Comparison of ENCODE assay signal across 14 mouse cellular contexts in genomic region chr1:93079602-93080001, GRCm38 (mm10). TPM values are rescaled to one million over a fixed set of nuclear protein-coding genes. Genes with fewer than 3 reads are reported as not detected.
DNase-seq lines count a peak whose midpoint lies in the region; ATAC-seq lines count a peak whose summit lies in the region.
"Had no signal": no experiment of that assay in that cellular context is flagged by ENCODE, and none has a peak within 500 bp of the region (broad histone marks: within the 10 kb centered on the region; RNA-seq: fewer than 3 reads in every experiment).

No protein-coding gene starts in this region.

- H3K4me3 ChIP-seq in embryonic facial prominence, embryonic 11.5 days (ENCODE audit: low read depth, low read length): no peak overlapping the region
- no peak overlapping the region for H3K4me3 ChIP-seq in hindbrain, embryonic 13.5 days
- no peak overlapping the region for H3K4me3 ChIP-seq in midbrain, embryonic 11.5 days (ENCODE audit: low read depth, low read length)
- H3K4me3 ChIP-seq: lung, embryonic 15.5 days had no signal

- H3K4me1 ChIP-seq in embryonic facial prominence, embryonic 11.5 days (ENCODE audit: control insufficient read depth, insufficient read depth, low read length): no peaks in the 10 kb centered on the region
- peaks cover 34% of the 10 kb centered on the region for H3K4me1 ChIP-seq in hindbrain, embryonic 13.5 days (replicated peaks)
- H3K4me1 ChIP-seq in midbrain, embryonic 11.5 days (ENCODE audit: control insufficient read depth, insufficient read depth, low read length): peaks cover 10% of the 10 kb centered on the region
- H3K4me1 ChIP-seq: lung, embryonic 15.5 days had no signal

- H3K9ac ChIP-seq in embryonic facial prominence, embryonic 11.5 days (replicated peaks; ENCODE audit: low read length): no peak overlapping the region
- H3K9ac ChIP-seq in hindbrain, embryonic 13.5 days: no peak overlapping the region
- no peak overlapping the region for H3K9ac ChIP-seq in midbrain, embryonic 11.5 days (ENCODE audit: low read length)
- H3K9ac ChIP-seq: lung, embryonic 15.5 days had no signal

- no peaks in the 10 kb centered on the region for H3K36me3 ChIP-seq in embryonic facial prominence, embryonic 11.5 days (replicated peaks; ENCODE audit: control insufficient read depth, insufficient read depth, low read depth, low read length)
- H3K36me3 ChIP-seq in hindbrain, embryonic 13.5 days: peaks cover 82% of the 10 kb centered on the region
- peaks cover 10% of the 10 kb centered on the region for H3K36me3 ChIP-seq in midbrain, embryonic 11.5 days (ENCODE audit: control insufficient read depth, insufficient read depth, low read length)
- H3K36me3 ChIP-seq: lung, embryonic 15.5 days had no signal

- H3K27ac ChIP-seq in embryonic facial prominence, embryonic 11.5 days (replicated peaks; ENCODE audit: low read depth, low read length): no peak overlapping the region
- H3K27ac ChIP-seq in hindbrain, embryonic 13.5 days: peak overlapping the region; percentile 76
- H3K27ac ChIP-seq in midbrain, embryonic 11.5 days (ENCODE audit: low read depth, low read length): peak overlapping the region; percentile 27; the same call in 1 of the 2 replicates
- H3K27ac ChIP-seq: lung, embryonic 15.5 days had no signal

- H3K27me3 ChIP-seq in embryonic facial prominence, embryonic 11.5 days (ENCODE audit: control insufficient read depth, insufficient read depth, low read length): no peaks in the 10 kb centered on the region
- no peaks in the 10 kb centered on the region for H3K27me3 ChIP-seq in hindbrain, embryonic 13.5 days
- H3K27me3 ChIP-seq in midbrain, embryonic 11.5 days (ENCODE audit: control insufficient read depth, insufficient read depth, low read length): no peaks in the 10 kb centered on the region
- H3K27me3 ChIP-seq: lung, embryonic 15.5 days had no signal

- peak; percentile 66 for ATAC-seq in embryonic facial prominence, embryonic 11.5 days (replicated peaks; ENCODE audit: insufficient number of reproducible peaks, low FRiP score, low TSS enrichment, low read depth)
- ATAC-seq in hindbrain, embryonic 13.5 days (ENCODE audit: low FRiP score): peak; percentile 52
- peak; percentile 41 for ATAC-seq in midbrain, embryonic 11.5 days (ENCODE audit: low FRiP score)
- no peak for ATAC-seq in erythroid progenitor cell, adult 5-6 weeks (replicated peaks; ENCODE audit: low FRiP score, poor library complexity, severe bottlenecking)

- H3K4me2 ChIP-seq in embryonic facial prominence, embryonic 11.5 days (ENCODE audit: low read depth, low read length): no peak overlapping the region
- no peak overlapping the region for H3K4me2 ChIP-seq in hindbrain, embryonic 13.5 days
- H3K4me2 ChIP-seq in midbrain, embryonic 11.5 days: no peak overlapping the region
- H3K4me2 ChIP-seq: lung, embryonic 15.5 days had no signal

- H3K9me3 ChIP-seq in embryonic facial prominence, embryonic 11.5 days (replicated peaks; ENCODE audit: control insufficient read depth, low read length): no peaks in the 10 kb centered on the region
- no peaks in the 10 kb centered on the region for H3K9me3 ChIP-seq in hindbrain, embryonic 13.5 days
- no peaks in the 10 kb centered on the region for H3K9me3 ChIP-seq in midbrain, embryonic 11.5 days (ENCODE audit: control insufficient read depth, low read length)
- H3K9me3 ChIP-seq: lung, embryonic 15.5 days had no signal

- peak; percentile 39 for DNase-seq in embryo, embryonic 10.5 days (ENCODE audit: low spot score)
- DNase-seq in embryonic facial prominence, embryonic 11.5 days (ENCODE audit: low spot score): peak; percentile 24
- peak; percentile 88 for DNase-seq in midbrain, embryonic 11.5 days (ENCODE audit: low spot score, missing footprints)
- no peak for DNase-seq in adrenal gland, adult 2 months
- DNase-seq in adrenal gland, postnatal 14 days: no peak
- no peak for DNase-seq in cerebellum, postnatal 4 days (ENCODE audit: low spot score in 2 of 2)
- DNase-seq: cerebellum, adult 2 months; kidney, adult 18-20 months had no signal

- WGBS in embryonic facial prominence, embryonic 11.5 days: 69% methylated on average over 3 of the region's 3 CpGs
- 38% methylated on average over 3 of the region's 3 CpGs for WGBS in hindbrain, embryonic 13.5 days
- 46% methylated on average over 3 of the region's 3 CpGs for WGBS in midbrain, embryonic 11.5 days

RNA-seq across cellular contexts. Expression of gene Kif1a, which starts 22.1 kb away (rescaled TPM):
- 19.9 and 26.0 TPM in 2 replicates for polyA plus RNA-seq in embryonic facial prominence, embryonic 11.5 days (2014; fragmentation: Nextera tagmentation; extraction: Ambion mirVana)
- polyA plus RNA-seq in hindbrain, embryonic 13.5 days (2015; fragmentation: Nextera tagmentation; extraction: Ambion mirVana): 340 and 349 TPM in 2 replicates
- 51.0 and 59.6 TPM in 2 replicates for polyA plus RNA-seq in midbrain, embryonic 11.5 days (2014; fragmentation: Nextera tagmentation; extraction: Ambion mirVana)
- 10 to 100 TPM; 33.6 to 43.0 TPM for total RNA-seq in adrenal gland, adult 2 months (2021)
- 25.7 and 29.0 TPM in 2 replicates for polyA plus RNA-seq in adrenal gland, adult 2 months (2012; rRNA removed)
- total RNA-seq in erythroid progenitor cell, adult 5-6 weeks (2015; ENCODE audit: low replicate concordance): 0.36 TPM in 1 of 2 replicates, not detected in the other
- total RNA-seq in erythroid progenitor cell, adult 5-6 weeks (2017; ENCODE audit: low replicate concordance): not detected in 2 replicates
- 18.5 and 25.5 TPM in 2 replicates for total RNA-seq in adrenal gland, postnatal 14 days (2021)
- total RNA-seq: neutrophil, adult 5-6 weeks had no signal

RNA-seq across cellular contexts. Expression of gene Agxt, which starts 55.4 kb away (rescaled TPM):
- not detected in 2 replicates for polyA plus RNA-seq in embryonic facial prominence, embryonic 11.5 days (2014; fragmentation: Nextera tagmentation; extraction: Ambion mirVana)
- not detected in 2 replicates for polyA plus RNA-seq in hindbrain, embryonic 13.5 days (2015; fragmentation: Nextera tagmentation; extraction: Ambion mirVana)
- not detected in 2 replicates for polyA plus RNA-seq in midbrain, embryonic 11.5 days (2014; fragmentation: Nextera tagmentation; extraction: Ambion mirVana)
- under 1 TPM in 1 of 2 experiments, not detected in 1; 0.92 TPM for total RNA-seq in adrenal gland, adult 2 months (2021)
- 0.44 TPM in 1 of 2 replicates, not detected in the other for polyA plus RNA-seq in adrenal gland, adult 2 months (2012; rRNA removed)
- total RNA-seq in erythroid progenitor cell, adult 5-6 weeks (2015; ENCODE audit: low replicate concordance): not detected in 2 replicates
- total RNA-seq in erythroid progenitor cell, adult 5-6 weeks (2017; ENCODE audit: low replicate concordance): not detected in 2 replicates
- total RNA-seq in adrenal gland, postnatal 14 days (2021): 2.3 and 40.2 TPM in 2 replicates
- total RNA-seq: left cerebral cortex, adult 8-10 months; neutrophil, adult 5-6 weeks had no signal
- polyA plus RNA-seq: cerebellum, adult 2 months; heart, embryonic 14.5 days; lung, embryonic 15.5 days had no signal

Comparison
In these comparisons a context has a peak if more than half of its experiments do, and no peak if none do; other contexts are left out.
1. DNase-seq: peak in embryo, embryonic 10.5 days (single experiment), embryonic facial prominence, embryonic 11.5 days (single experiment) and midbrain, embryonic 11.5 days (single experiment); none in adrenal gland, adult 2 months (single experiment), adrenal gland, postnatal 14 days (single experiment) and cerebellum, postnatal 4 days (0 of 2).